Mouse (Mus musculus) limb, embryonic 11.5 days (tissue): ENCODE results near the gene Has3. TPM values are rescaled to one million over a fixed set of nuclear protein-coding genes. Genes with fewer than 3 reads are reported as not detected.

Experiments
- ATAC-seq: fragments of 200-750 bp; cut with Nextera tagmentation; 2 replicates; pipeline ENCODE4 v1.8.0; 2017; ENCODE audit warnings: low read depth; ENCODE audit not compliant: insufficient number of reproducible peaks, low FRiP score, low TSS enrichment
- DNase-seq: peaks from one replicate; pipeline ENCODE4 v3.0.0-alpha.2; 2015; ENCODE audit warnings: low spot score
- H3K27ac ChIP-seq: fragments of 300-500 bp; sonication (generic); replicated peaks from 2 replicates; pipeline ENCODE4 v1.5.1; 2014; ENCODE audit warnings: low read depth, mild to moderate bottlenecking, low read length
- H3K27me3 ChIP-seq: fragments of 300-500 bp; sonication (generic); 2 replicates; pipeline ENCODE4 v1.6.1; 2014; ENCODE audit warnings: mild to moderate bottlenecking, low read length, mixed read lengths; ENCODE audit not compliant: control insufficient read depth, insufficient read depth
- H3K36me3 ChIP-seq: fragments of 300-500 bp; sonication (generic); 2 replicates; pipeline ENCODE4 v1.6.1; 2014; ENCODE audit warnings: mild to moderate bottlenecking, low read length, moderate library complexity, mixed read lengths; ENCODE audit not compliant: control insufficient read depth, insufficient read depth
- H3K4me1 ChIP-seq: fragments of 300-500 bp; sonication (generic); 2 replicates; pipeline ENCODE4 v1.6.1; 2014; ENCODE audit warnings: low read length, mixed read lengths; ENCODE audit not compliant: control insufficient read depth, insufficient read depth
- H3K4me2 ChIP-seq: fragments of 300-500 bp; sonication (generic); 2 replicates; pipeline ENCODE4 v1.6.1; 2014; ENCODE audit warnings: low read depth, mild to moderate bottlenecking, moderate library complexity; ENCODE audit not compliant: severe bottlenecking
- H3K4me3 ChIP-seq: fragments of 300-500 bp; sonication (generic); 2 replicates; pipeline ENCODE4 v1.5.1; 2014; ENCODE audit warnings: low read depth, low read length
- H3K9ac ChIP-seq: fragments of 300-500 bp; sonication (generic); 2 replicates; pipeline ENCODE4 v1.6.1; 2014; ENCODE audit warnings: mild to moderate bottlenecking, low read length
- H3K9me3 ChIP-seq: fragments of 300-500 bp; sonication (generic); 2 replicates; pipeline ENCODE4 v1.6.1; 2016; ENCODE audit warnings: low read length; ENCODE audit not compliant: control insufficient read depth
- WGBS: fragments of 180-500 bp; shearing (Covaris S2); extraction: QIAGEN DNeasy Blood & Tissue Kit; methylation state at CpG from one replicate; pipeline ENCODE4 v1.1.7; 2014; 5-methylcytosine and 5-hydroxymethylcytosine counted together
- polyA plus RNA-seq: library from polyadenylated mRNA; unstranded; fragments of >200 nt; fragmentation: Nextera tagmentation; extraction: Ambion mirVana; gene quantifications from 2 replicates; pipeline ENCODE4 v1.2.1, GENCODE M21; 2014

The Has3 gene
- 0.24 and 0.40 TPM in 2 replicates for polyA plus RNA-seq

DNA sequence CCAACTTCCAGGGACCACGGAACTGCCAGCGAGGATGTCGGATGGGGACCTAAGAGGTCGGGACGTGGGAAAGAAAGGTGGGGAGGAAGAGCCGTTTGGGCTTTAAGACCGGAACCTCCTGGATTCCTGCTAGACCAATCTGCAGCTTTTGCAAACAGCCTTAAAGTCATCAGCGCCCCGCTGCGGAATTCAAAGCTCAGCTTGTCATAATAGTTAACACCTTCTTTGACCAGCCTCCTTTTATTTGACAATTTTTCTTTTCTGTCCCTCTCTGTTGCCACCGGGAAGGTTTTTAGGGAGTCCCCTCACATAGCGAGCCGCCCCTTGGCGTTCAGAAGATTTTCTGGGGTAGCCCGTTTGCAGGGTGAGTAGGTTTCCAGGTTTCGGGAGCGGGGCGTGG lies at the start of gene Has3:
TSS of gene Has3 (plus strand) at position 192 of the 400 bp plus-strand sequence.
- peaks cover 3% of the 10 kb centered on the region; the same call in 1 of the 2 replicates for H3K36me3 ChIP-seq
- H3K4me2 ChIP-seq: peak within 1 kb of the TSS; percentile 99
- DNase-seq: peak; percentile 54
- H3K9ac ChIP-seq: peak within 1 kb of the TSS; percentile 60
- ATAC-seq: no peak
- 1% methylated on average over 18 of the region's 18 CpGs for WGBS
- peaks cover 36% of the 10 kb centered on the region for H3K27me3 ChIP-seq
- no peak within 1 kb of the TSS for H3K27ac ChIP-seq
- H3K4me3 ChIP-seq: peak within 1 kb of the TSS; percentile 57
- H3K4me1 ChIP-seq: peaks cover 31% of the 10 kb centered on the region
- H3K9me3 ChIP-seq: no peaks in the 10 kb centered on the region

DNA sequence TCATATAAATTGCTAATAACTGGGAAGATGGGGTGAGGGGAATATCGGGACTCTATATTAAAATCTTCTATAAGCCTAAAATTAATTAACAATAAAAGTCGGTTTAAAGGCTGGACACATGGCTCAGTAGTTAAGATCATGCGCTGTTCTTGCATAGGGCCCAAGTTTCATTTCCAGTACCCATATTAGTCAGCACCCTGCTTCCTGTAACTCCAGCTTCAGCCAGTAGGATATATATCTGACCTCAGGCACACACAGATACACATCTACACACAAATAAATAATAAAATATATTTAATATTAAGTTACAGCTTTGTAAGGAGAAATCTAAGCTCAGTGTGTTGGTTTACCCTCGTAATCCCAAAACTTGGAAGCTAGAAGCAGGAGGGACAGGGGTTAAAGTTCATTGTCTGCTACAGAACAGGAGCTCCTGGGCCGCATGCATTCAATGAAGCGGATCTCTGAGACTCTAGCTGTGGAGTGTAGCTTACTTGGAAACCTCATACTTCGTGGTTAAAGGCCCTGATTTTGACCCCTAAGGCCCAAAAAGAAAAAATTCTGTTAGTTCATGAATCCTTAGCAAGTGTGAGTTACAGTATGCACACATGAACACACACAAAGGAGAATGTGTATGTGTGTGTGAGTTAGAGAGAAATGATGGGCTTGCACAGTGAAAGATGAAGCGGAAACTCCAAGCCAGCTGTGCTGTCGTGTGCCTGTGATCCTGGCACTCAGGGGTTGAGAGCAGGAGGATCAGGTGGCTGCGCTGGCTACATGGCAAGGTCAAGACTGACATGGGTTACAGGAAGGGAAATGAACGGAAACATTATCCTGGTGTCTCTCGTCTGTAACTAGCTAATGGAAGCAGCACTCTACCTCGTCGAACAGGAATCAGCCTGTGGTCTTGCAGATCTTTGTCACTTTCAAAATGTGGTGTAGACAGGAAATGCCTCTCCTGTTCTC lies 49.2 kb upstream of the Has3 start:
- WGBS: 83% methylated on average over 14 of the region's 14 CpGs
- Histone ChIP-seq H3K27ac (no peak overlapping the region), H3K9ac (no peak overlapping the region), H3K4me3 (no peak overlapping the region), H3K27me3 (no peaks in the 10 kb centered on the region), H3K4me2 (no peak overlapping the region), H3K4me1 (no peaks in the 10 kb centered on the region), H3K36me3 (no peaks in the 10 kb centered on the region), H3K9me3 (no peaks in the 10 kb centered on the region)
- no peak for ATAC-seq
- DNase-seq: no peak

DNA sequence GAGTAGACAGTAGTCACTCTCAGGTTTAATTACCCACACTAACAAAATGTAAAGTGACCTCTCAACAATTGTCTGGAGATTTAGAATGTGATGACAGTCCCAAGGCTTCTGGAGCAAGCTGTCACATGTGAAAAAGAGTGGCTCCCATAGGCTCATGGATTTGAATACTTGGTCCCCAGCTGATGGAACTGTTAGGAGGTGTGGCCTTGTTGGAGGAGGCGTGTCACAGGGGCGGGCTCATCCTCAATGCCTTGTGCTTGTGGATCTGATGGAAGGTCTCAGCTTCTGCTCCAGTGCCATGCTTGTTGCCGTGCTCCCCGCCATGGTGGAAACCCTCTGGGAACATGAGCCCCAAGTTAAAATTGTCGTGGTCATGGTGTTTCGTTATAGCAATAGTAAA lies 41.1 kb upstream of the Has3 start:
- no peak overlapping the region for H3K4me2 ChIP-seq
- no peak overlapping the region for H3K4me3 ChIP-seq
- no peaks in the 10 kb centered on the region for H3K9me3 ChIP-seq
- ATAC-seq (no peak), DNase-seq (no peak)
- H3K9ac ChIP-seq: no peak overlapping the region
- no peak overlapping the region for H3K27ac ChIP-seq
- 84% methylated on average over 6 of the region's 6 CpGs for WGBS
- no peaks in the 10 kb centered on the region for H3K36me3 ChIP-seq
- H3K27me3 ChIP-seq: no peaks in the 10 kb centered on the region
- no peaks in the 10 kb centered on the region for H3K4me1 ChIP-seq

DNA sequence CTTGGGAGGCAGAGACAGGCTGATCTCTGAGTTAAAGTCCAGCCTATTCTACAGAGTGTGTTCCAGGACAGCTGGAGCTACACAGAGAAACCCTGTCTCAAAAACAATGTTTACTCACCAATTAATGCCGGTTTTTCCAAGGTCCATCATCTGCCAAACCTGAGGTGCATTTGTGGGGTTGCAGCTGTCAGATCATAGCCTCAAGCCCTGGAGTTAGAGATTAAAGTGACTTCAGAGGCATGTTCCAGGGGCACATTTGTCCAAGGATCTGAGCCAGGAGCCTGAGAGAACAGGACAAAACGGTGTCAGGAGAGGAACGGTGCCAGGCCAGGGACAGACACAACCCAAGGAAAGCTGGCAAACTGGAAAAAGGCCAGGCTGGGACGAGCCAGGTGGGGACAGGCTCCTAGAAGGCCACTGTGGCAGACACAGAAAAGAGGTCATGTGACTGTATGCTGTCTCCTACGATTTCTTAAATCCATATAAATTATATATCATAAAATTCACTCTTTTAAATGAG lies 40.5 kb upstream of the Has3 start:
- Histone ChIP-seq H3K4me3 (no peak overlapping the region), H3K4me2 (no peak overlapping the region), H3K36me3 (no peaks in the 10 kb centered on the region), H3K4me1 (no peaks in the 10 kb centered on the region), H3K9ac (no peak overlapping the region), H3K9me3 (no peaks in the 10 kb centered on the region), H3K27me3 (no peaks in the 10 kb centered on the region), H3K27ac (no peak overlapping the region)
- 89% methylated on average over 5 of the region's 5 CpGs for WGBS
- ATAC-seq: no peak
- DNase-seq: no peak

DNA sequence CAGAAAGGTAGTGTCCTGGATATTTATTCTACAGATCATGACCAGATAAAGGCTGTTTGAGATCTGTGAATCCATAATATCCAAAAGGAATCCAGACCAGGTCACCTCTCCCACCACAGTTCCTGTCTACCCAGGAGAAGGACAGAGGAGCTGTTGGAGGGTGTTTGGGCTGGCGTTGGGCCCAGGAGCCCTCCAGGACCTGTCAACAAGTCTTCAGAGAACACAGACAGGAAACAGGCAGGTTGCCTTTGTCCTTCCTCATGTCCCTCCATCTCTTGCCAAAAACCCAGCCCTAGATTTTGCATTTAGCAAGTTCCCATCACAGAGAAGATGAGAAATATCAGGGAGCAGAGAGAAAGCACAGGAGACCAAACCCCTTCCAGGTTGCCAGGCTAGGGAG lies 35.1 kb upstream of the Has3 start:
- no peaks in the 10 kb centered on the region for H3K36me3 ChIP-seq
- H3K27ac ChIP-seq: no peak overlapping the region
- 85% methylated on average over 1 of the region's 1 CpGs for WGBS
- H3K9ac ChIP-seq: no peak overlapping the region
- H3K4me1 ChIP-seq: peaks cover 8% of the 10 kb centered on the region; the same call in 1 of the 2 replicates
- H3K4me2 ChIP-seq: no peak overlapping the region
- H3K9me3 ChIP-seq: no peaks in the 10 kb centered on the region
- no peaks in the 10 kb centered on the region for H3K27me3 ChIP-seq
- H3K4me3 ChIP-seq: no peak overlapping the region
- DNase-seq (no peak), ATAC-seq (no peak)

DNA sequence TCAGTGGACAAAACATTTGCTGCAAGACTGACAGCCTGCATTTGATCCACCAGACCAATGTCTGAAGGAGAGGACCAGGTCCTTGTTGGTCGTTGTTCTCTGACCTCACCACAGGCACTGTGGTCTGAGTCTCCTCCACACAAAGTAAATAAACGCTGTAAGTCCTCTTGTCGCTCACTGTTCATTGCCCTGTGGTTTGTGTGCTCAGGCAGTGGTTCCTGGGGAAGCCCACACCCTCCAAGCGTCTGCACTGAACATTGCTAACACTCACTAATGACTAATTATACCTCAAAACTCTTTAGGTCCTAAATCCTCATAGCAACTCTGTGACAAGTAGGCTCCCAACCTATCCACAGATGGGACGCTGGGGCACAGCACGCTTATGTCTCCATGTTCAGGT lies 33.5 kb upstream of the Has3 start:
- Histone ChIP-seq H3K27me3 (no peaks in the 10 kb centered on the region), H3K9me3 (no peaks in the 10 kb centered on the region), H3K27ac (no peak overlapping the region), H3K4me3 (no peak overlapping the region), H3K36me3 (no peaks in the 10 kb centered on the region), H3K9ac (no peak overlapping the region), H3K4me1 (peaks cover 8% of the 10 kb centered on the region; the same call in 1 of the 2 replicates), H3K4me2 (no peak overlapping the region)
- DNase-seq (no peak), ATAC-seq (no peak)
- 71% methylated on average over 6 of the region's 6 CpGs for WGBS

DNA sequence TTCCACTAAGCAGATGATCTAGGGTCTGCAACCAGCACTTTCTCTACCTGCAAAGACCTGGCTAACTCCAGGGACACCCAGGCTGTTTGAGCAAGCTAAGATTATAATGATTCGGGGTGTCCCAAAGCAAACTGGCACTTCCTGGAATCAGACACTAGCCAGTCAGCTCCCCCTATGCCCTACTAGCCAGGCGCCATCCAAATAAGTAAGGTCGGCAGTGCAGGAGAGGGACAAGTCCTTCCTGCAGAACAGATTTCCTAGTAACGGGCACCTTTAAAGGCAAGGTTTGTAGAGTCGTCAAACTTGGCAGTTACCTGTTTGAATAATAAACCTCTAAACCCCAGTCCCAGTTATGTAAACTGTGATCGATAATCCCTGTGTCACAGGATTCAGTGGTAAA lies 31.2 kb upstream of the Has3 start:
- Histone ChIP-seq H3K9ac (no peak overlapping the region), H3K27me3 (no peaks in the 10 kb centered on the region), H3K9me3 (no peaks in the 10 kb centered on the region), H3K36me3 (peaks cover 3% of the 10 kb centered on the region; the same call in 1 of the 2 replicates), H3K4me1 (peaks cover 8% of the 10 kb centered on the region; the same call in 1 of the 2 replicates), H3K27ac (no peak overlapping the region), H3K4me2 (no peak overlapping the region), H3K4me3 (no peak overlapping the region)
- WGBS: 67% methylated on average over 6 of the region's 6 CpGs
- no peak for DNase-seq
- no peak for ATAC-seq

DNA sequence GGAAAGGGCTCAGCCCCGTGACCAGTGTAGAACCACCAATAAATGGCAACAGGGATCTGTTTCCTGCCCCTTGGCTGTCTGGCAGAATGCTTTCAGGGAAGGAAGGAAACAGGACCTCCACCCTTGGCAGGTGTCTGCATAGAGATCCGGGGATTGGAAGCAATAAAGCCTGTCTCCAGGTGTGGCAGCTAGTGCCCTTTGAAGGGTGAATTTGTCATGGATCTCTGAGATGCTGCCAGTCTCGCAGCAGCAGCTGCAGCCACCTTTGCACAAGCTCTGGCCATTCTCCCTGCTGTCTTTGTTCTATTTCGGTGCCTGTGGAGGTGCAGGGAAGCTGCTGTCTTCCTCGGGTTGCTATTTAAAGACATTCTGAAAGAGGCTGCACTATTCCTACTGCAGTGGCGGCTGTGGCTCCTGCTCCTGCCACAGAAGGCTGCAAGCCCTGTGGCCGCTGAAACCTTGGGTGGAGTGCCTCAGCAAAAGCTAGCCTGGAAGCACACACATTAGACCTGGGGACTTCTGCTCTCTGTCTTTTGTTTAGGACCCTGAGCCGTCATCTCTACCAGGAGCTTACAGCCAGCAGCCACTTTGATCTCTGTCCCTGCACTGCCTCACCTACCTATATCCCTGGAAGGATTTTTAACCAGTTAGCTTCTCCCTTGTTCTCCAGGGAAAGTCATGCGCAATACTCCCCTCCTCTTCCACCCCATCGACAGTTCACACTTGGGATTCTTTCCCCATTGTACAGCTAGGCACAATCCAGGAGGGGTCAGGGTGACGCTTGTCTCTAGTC lies 30.6 kb upstream of the Has3 start:
- H3K4me3 ChIP-seq: no peak overlapping the region
- peaks cover 3% of the 10 kb centered on the region; the same call in 1 of the 2 replicates for H3K36me3 ChIP-seq
- no peaks in the 10 kb centered on the region for H3K27me3 ChIP-seq
- ATAC-seq (no peak), DNase-seq (no peak)
- peak overlapping the region; percentile 14; the same call in 1 of the 2 replicates for H3K9ac ChIP-seq
- no peak overlapping the region for H3K4me2 ChIP-seq
- no peaks in the 10 kb centered on the region for H3K9me3 ChIP-seq
- WGBS: 44% methylated on average over 11 of the region's 11 CpGs
- H3K27ac ChIP-seq: no peak overlapping the region; the same call in 1 of the 2 replicates
- peaks cover 8% of the 10 kb centered on the region; the same call in 1 of the 2 replicates for H3K4me1 ChIP-seq
